Comparison of ENCODE assay signal across 21 mouse cellular contexts in genomic region chr2:33162126-33162525, GRCm38 (mm10). TPM values are rescaled to one million over a fixed set of nuclear protein-coding genes. Genes with fewer than 3 reads are reported as not detected.
DNase-seq lines count a peak whose midpoint lies in the region; TF ChIP-seq lines count a peak whose summit lies in the region.
"Had no signal": no experiment of that assay in that cellular context is flagged by ENCODE, and none has a peak within 500 bp of the region (broad histone marks: within the 10 kb centered on the region; RNA-seq: fewer than 3 reads in every experiment).

No protein-coding gene starts in this region.

- no peaks in the 10 kb centered on the region for H3K9me3 ChIP-seq in heart, embryonic 10.5 days
- no peaks in the 10 kb centered on the region for H3K9me3 ChIP-seq in limb, embryonic 10.5 days (replicated peaks)
- H3K9me3 ChIP-seq: embryonic facial prominence, embryonic 13.5 days; forebrain, embryonic 15.5 days; G1E; hindbrain, embryonic 10.5 days; intestine, embryonic 15.5 days had no signal

- DNase-seq in adrenal gland, postnatal 10 days: peak; percentile 33
- DNase-seq in adrenal gland, postnatal 14 days: no peak
- DNase-seq in gastrocnemius, adult 2 months: no peak
- DNase-seq in gastrocnemius, postnatal 10 days: no peak
- no peak for DNase-seq in heart, embryonic 10.5 days (ENCODE audit: low spot score)
- no peak for DNase-seq in heart, adult 8-10 months (ENCODE audit: low spot score)
- no peak for DNase-seq in limb, embryonic 10.5 days (ENCODE audit: low spot score)
- no peak for DNase-seq in spleen, adult 18-20 months
- DNase-seq: adrenal gland, postnatal 25 days; B cell, adult 2 months; cerebellum, adult 8-10 months; cerebellum, postnatal 25 days; gastrocnemius, postnatal 25 days; kidney, adult 18-20 months had no signal

- no peaks in the 10 kb centered on the region for H3K36me3 ChIP-seq in heart, embryonic 10.5 days
- no peaks in the 10 kb centered on the region for H3K36me3 ChIP-seq in limb, embryonic 10.5 days
- H3K36me3 ChIP-seq: embryonic facial prominence, embryonic 13.5 days; G1E; intestine, embryonic 15.5 days had no signal

- 63% methylated on average over 2 of the region's 2 CpGs for WGBS in heart, embryonic 10.5 days
- 89% methylated on average over 2 of the region's 2 CpGs for WGBS in limb, embryonic 10.5 days

- TF ChIP-seq CTCF in gastrocnemius, adult 2 months (IDR thresholded peaks at IDR 0.05): no peak

- no peak overlapping the region for H3K4me3 ChIP-seq in gastrocnemius, adult 2 months
- H3K4me3 ChIP-seq in heart, embryonic 10.5 days: no peak overlapping the region
- no peak overlapping the region for H3K4me3 ChIP-seq in limb, embryonic 10.5 days
- H3K4me3 ChIP-seq: embryonic facial prominence, embryonic 13.5 days; forebrain, embryonic 15.5 days; hindbrain, embryonic 10.5 days; intestine, embryonic 15.5 days had no signal

- H3K27ac ChIP-seq in gastrocnemius, adult 2 months: peak overlapping the region; percentile 79
- 0 out of 2 replicates have a peak overlapping the region, but pooled peaks have one; percentile 6 for H3K27ac ChIP-seq in heart, embryonic 10.5 days
- peak overlapping the region; percentile 33; the same call in 1 of the 2 replicates for H3K27ac ChIP-seq in limb, embryonic 10.5 days
- H3K27ac ChIP-seq: embryonic facial prominence, embryonic 13.5 days; forebrain, embryonic 15.5 days; hindbrain, embryonic 10.5 days; hindbrain, embryonic 14.5 days; intestine, embryonic 15.5 days had no signal

- H3K4me1 ChIP-seq in heart, embryonic 10.5 days: peaks cover 59% of the 10 kb centered on the region
- peaks cover 70% of the 10 kb centered on the region for H3K4me1 ChIP-seq in limb, embryonic 10.5 days
- H3K4me1 ChIP-seq: forebrain, embryonic 15.5 days had no signal

- no peaks in the 10 kb centered on the region for H3K27me3 ChIP-seq in heart, embryonic 10.5 days (ENCODE audit: insufficient read depth, poor library complexity, severe bottlenecking)
- no peaks in the 10 kb centered on the region for H3K27me3 ChIP-seq in limb, embryonic 10.5 days (ENCODE audit: low read depth, poor library complexity, severe bottlenecking)
- H3K27me3 ChIP-seq: embryonic facial prominence, embryonic 13.5 days; forebrain, embryonic 15.5 days; intestine, embryonic 15.5 days had no signal

- intact Hi-C loops in gastrocnemius, adult 2 months (cut with DNase I): loop anchor here (5.0 kb wide), 1 partner anchor 40 kb away; no protein-coding TSS in a partner anchor

RNA-seq across cellular contexts. Expression of gene Garnl3, which starts 30.7 kb away (rescaled TPM):
- total RNA-seq in adrenal gland, postnatal 10 days (2021): 10 to 100 TPM; 16.4 to 29.5 TPM
- total RNA-seq in adrenal gland, postnatal 14 days (2021): 15.1 and 20.9 TPM in 2 replicates
- total RNA-seq in gastrocnemius, adult 2 months (2021): under 1 TPM; 0.31 to 0.89 TPM
- total RNA-seq in gastrocnemius, postnatal 10 days (2021): 1 to 10 TPM; 3.1 to 4.7 TPM
- 10.5 and 13.3 TPM in 2 replicates for polyA plus RNA-seq in heart, embryonic 10.5 days (2016; fragmentation: Nextera tagmentation; extraction: Ambion mirVana)
- 1 to 10 TPM; 2.6 to 6.7 (median 3.5) TPM for total RNA-seq in heart, adult 8-10 months (2022)
- 8.6 and 9.4 TPM in 2 replicates for polyA plus RNA-seq in limb, embryonic 10.5 days (2016; fragmentation: Nextera tagmentation; extraction: Ambion mirVana)
- total RNA-seq: granulocyte monocyte progenitor cell, adult 5-6 weeks had no signal
- polyA plus RNA-seq: G1E had no signal

RNA-seq across cellular contexts. Expression of gene Angptl2, which starts 53.7 kb away (rescaled TPM):
- 10 to 100 TPM; 51.9 to 66.1 TPM for total RNA-seq in adrenal gland, postnatal 10 days (2021)
- 35.6 and 36.8 TPM in 2 replicates for total RNA-seq in adrenal gland, postnatal 14 days (2021)
- 10 to 100 TPM; 20.6 to 47.1 TPM for total RNA-seq in gastrocnemius, adult 2 months (2021)
- 100 to 1,000 TPM; 258 to 272 TPM for total RNA-seq in gastrocnemius, postnatal 10 days (2021)
- polyA plus RNA-seq in heart, embryonic 10.5 days (2016; fragmentation: Nextera tagmentation; extraction: Ambion mirVana): 40.4 and 49.8 TPM in 2 replicates
- total RNA-seq in heart, adult 8-10 months (2022): 10 to 100 TPM; 32.9 to 57.7 (median 53.5) TPM
- 40.1 and 51.8 TPM in 2 replicates for polyA plus RNA-seq in limb, embryonic 10.5 days (2016; fragmentation: Nextera tagmentation; extraction: Ambion mirVana)
- polyA plus RNA-seq: G1E had no signal

Comparison
In these comparisons a context has a peak if more than half of its experiments do, and no peak if none do; other contexts are left out.
1. H3K27ac ChIP-seq: peak in every context shown above with its lines; median percentile 79 in gastrocnemius, adult 2 months; 33 in limb, embryonic 10.5 days; 6 in heart, embryonic 10.5 days.